Mouse (Mus musculus) kidney, adult 9 months (tissue): ENCODE measurements around the gene Rabgap1l.

Source experiments
- DNase-seq: peaks from one replicate; pipeline ENCODE4 v3.0.0; 2022

Rabgap1l gene

GRCm38 (mm10) chr1:160787164-160787563 lies 5.8 kb downstream of the Rabgap1l start:
- no peak for DNase-seq

GRCm38 (mm10) chr1:160786571-160786970 lies 6.4 kb downstream of the Rabgap1l start:
- DNase-seq = no peak

GRCm38 (mm10) chr1:160785681-160786225 lies 7.3 kb downstream of the Rabgap1l start:
- DNase-seq = peak; percentile 79

GRCm38 (mm10) chr1:160784122-160784521 lies 8.9 kb downstream of the Rabgap1l start:
- DNase-seq = peak; percentile 94

DNA sequence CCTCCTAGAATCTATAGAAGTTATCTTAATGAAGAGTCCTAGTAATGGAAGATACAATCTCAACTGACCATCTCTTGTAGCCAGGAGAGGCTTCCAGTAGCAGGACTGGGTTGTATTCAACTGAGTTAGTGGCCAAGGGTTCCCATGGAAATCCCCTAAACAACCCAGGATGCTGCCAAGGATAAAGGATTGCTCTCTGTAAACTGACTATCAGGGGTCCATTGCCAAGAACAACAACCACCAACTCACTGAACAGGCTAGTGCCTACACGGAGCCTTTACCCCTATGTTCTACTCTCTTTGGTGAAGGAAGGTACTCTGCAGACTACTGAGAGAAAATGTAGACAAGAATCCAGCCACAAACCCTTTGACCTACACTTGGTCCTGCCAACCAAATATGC lies 18.8 kb downstream of the Rabgap1l start:
- no peak for DNase-seq

DNA sequence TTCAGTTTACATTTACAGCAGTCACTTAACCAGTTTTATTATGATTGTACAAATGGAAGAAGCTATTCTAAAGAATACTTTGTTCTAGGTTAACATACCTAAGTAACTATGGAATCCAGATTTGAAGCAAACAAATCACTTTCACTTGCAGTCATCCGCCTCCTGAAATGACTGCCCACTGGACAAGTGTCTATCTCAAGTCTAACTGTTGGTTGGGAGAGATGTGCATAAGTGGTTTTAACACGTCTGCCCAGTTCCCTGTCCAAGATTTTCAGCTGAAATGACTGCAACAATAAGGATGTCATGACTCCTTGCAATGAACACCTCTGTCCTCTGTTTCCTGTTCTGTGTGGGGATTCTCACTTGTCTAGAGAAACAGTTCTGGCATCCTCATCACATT lies 27.4 kb downstream of the Rabgap1l start:
- no peak for DNase-seq

DNA sequence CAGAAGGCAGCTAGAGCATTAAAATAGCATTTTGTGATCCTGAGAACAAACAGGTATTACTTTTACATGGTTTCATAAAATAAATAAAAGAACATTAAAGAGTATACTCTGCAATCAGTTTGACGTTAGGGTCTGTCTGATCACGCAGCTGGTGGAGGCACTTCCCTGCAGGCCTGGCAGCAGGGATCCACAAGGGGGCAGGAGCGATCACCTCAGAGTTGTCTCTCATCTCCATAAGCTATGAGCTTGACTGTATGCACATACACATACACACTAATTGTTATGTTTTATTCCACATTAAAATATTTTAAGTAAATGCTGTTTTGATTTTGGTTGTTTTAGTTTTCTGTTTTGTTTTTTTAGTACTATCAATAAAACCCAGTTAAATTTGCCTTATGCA lies 34.8 kb downstream of the Rabgap1l start:
- peak; percentile 71 for DNase-seq

DNA sequence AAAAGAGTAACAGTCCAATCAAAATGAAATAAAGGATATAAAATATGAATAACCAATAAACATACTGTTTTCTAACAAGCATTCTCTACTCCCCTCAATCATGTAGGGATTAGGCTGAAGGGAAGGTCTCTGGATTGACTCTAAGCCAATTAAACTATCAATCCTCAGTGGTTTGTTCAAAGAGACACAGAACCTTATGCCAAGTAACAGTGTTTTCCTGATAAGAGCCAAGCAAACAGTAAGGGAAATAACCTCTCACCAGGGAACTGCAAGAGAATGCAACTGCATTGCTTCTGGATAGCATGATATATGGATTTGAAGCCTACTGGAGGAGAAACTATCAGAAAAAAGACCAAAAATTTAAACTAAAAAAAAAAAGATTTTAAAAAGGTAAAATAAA lies 37.7 kb downstream of the Rabgap1l start:
- no peak for DNase-seq

GRCm38 (mm10) chr1:160750629-160751028 lies 42.4 kb downstream of the Rabgap1l start:
- no peak for DNase-seq

- no peak for DNase-seq
Observed at GRCm38 (mm10) chr1:160746786-160747185, 46.2 kb downstream of the Rabgap1l start.

GRCm38 (mm10) chr1:160745238-160745930 lies 47.6 kb downstream of the Rabgap1l start:
- DNase-seq = no peak

DNA sequence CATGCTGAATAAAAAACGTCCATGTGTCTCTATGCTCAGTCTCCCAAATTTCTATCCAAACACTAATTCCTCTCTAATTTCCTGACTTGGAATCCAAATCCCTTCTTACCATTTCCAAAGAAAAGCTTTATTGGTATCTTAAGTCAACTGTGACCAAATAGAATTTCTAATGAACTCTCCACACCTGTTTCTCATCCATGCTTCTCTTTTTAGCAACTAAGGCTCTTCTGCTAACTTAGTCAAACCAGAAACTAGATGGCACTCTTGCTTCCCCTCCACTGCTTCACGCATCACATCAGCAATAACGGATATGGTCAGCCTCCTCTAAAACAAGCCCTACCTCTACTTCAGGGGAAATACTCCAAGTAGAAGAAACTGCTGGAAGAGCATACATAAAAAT lies 49.0 kb downstream of the Rabgap1l start:
- DNase-seq = no peak

GRCm38 (mm10) chr1:160743229-160743628 lies 49.8 kb downstream of the Rabgap1l start:
- peak; percentile 73 for DNase-seq

DNA sequence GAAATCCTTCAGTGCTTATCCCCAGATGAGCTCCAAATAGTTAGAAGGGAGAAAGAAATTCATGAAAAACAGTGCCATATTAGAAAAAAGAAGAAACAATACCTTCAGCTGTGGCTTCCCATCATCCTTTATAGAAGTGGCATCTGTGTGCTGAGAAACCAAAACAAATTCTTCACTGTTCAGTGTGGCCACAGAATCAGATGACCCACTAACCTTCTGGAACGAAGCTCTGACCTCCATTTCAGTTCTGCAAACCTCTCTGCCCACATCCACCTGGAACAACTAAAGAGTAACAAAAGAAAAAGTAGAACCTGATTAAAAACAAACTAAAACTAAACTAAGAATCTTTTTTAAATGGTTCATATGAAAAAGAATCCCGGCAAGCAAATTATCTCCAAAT lies 52.4 kb downstream of the Rabgap1l start:
- DNase-seq = no peak

DNA sequence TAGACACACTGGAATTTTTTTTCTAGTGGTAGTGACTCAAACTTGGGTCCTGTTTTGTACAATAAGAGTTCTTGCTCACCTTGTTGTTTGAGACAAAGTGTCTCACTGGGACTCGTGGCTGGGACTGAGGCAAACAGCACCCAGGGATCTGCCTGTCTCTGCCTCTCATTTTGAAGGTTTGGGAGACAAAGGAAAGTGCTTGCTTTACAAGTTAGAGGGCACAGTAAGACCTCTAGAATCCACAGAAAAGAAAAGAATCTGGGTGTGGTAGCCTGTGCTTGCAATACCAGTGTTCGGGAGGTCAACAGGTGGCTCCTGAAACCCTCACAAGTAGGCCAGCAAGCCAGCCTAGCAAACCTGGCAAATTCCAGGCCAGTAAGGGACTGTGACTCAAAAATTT lies 58.3 kb downstream of the Rabgap1l start:
- no peak for DNase-seq

DNA sequence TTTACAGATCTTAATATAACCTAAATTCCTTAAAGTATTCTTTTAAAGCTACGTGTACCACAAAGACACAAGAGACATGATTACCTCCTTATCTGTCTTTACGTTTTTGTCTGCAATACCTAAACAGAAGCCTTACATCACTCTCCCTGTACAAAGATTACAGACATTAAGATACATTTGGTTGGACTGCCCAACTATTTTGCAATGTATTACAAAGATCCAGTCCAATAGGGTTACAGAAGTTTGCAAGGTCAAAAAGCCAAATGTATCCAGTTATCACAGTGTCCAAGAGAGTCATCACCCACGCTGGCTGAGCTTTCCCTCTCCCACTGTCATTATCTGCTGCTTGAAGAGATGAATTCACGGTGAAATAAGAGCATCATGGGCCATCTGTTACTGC lies 63.1 kb downstream of the Rabgap1l start:
- no peak for DNase-seq

DNA sequence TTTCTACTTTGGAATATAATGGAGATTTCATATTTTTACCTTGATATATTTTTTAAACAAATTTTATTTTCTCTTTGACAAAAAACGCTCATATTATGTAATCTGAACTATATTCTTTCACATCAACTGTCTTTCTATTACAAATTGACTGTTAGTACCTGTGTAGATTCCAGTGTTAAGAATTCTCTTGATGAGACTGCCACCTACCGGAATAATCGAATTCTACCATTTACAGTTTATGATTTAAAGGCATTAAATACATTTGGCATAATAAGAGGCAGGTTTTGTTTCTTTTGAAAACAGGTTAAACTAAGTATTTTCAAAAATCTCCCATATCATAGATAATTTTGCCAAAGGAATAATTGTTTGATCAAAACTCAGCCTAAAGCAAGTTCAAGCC lies 75.3 kb downstream of the Rabgap1l start:
- DNase-seq = peak; percentile 40

DNA sequence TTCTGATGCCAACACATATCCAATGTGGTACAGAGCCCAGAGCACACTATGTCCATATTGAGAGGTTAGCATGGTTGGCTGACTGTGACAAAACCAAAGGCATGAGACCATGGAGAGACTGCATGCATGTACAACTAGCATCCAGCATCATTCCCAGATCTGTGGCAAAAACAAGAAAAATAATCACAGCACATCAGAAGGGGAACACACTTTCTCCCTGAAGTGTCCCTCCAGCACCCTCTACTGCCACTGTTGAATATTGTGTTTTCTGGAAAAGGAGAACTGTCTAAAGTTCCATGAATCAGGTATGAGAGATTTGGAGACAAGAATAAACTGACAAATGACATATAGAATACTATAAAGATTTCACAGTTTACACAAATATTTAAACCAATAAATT lies 78.3 kb downstream of the Rabgap1l start:
- peak; percentile 6 for DNase-seq

DNA sequence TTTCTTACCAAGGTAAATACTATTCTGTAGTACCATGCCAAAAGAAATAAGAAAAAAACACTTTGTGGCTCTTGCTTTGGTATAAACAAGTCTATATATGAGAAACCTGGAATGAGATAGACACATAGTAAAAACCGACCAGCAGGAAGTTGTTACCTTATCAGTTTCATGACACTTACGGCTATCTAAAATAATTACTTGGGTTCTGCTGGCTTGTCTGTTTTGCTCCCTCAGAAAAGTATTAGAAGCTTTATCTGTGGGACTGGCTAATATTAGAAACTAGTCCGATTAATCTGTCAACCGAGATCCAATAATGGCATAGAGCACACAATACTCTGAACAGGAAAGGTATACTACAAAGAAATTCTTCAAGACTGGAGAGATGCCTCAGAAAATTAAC lies 79.1 kb downstream of the Rabgap1l start:
- DNase-seq = no peak

DNA sequence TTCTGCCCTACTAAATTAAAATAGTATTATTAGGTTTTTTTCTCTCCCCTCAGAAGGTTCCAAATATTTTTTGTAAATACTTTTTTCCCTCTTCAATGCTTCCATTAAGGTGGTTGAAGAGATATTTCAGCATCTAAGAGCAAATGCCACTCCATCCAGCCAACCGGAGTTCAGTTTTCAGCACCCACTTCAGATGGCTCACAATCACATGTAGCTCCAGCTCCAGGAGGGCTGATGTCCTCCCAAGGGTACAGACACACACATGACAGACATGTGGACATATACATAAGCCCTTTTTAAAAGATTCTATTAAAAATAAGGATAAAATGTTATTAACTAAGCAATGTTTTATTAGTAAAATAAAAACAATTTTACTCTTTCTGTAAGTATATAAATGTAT lies 79.6 kb downstream of the Rabgap1l start:
- DNase-seq = no peak

DNA sequence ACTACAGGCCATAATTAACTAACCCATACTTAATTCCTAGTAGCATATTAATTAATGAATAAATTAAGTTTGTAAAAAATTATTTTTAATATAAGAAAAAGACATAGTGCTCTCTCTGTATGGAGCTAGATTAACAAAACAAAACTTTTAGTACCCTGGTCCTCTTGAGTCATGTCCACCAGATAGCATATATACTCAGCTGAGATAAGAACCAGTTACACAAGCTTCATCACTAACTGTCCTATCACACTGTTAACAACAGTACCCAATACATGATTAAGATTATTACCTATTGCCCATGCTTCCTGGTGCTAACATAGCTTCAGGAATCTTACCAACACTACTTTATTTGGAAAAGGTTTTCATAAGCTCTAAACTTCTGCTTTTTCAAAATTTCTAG lies 82.5 kb downstream of the Rabgap1l start:
- no peak for DNase-seq

DNA sequence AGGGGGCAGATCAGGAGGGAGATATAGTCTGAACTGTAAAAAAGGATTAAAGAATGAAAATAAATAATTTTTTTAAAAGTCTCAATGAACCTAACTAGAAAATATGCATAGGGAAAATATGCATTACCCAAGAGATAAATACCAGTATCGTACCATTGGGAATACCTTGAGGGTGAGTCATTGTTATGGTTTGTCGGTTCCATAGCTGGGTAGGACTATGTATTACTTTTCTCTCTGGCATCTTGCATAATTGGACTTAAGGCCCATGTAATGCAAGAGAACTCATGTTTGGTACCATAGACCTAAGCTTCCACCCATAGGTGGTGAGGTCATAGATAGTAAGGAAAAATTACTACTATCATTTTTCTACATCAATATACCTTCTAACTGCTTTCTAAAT lies 88.4 kb downstream of the Rabgap1l start:
- no peak for DNase-seq

DNA sequence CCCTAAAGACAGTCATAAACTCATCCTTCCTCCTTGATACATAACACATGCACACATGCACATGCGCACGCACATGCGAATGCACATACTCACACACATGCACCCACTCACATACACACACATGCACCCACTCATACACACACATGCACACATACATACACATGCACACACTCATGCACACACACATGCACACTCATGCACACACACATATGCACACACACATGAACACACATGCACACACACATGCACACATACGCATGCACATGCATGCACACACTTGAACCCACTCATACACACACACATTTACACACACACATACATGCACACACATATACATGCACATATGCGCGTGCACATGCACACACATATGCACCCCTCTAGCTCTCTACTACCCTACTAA lies 89.2 kb downstream of the Rabgap1l start:
- DNase-seq = no peak

DNA sequence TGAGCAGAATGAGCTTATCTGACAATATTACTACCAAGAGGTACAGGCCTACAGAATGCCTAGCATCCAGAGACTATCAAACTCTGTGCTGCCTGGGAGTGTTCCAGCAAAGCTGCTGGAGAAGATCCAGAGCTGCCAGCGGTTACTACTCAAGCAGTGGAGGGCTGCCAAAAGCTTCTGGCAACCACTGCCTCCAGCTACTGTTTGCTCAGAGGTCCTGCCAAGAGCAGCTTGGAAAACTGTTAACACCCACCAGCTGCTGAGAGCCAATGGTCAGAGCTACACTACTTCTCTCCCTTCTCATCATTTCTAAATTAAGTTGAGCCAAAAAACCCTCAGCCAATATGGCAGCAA lies 99.9 kb downstream of the Rabgap1l start:
- peak; percentile 95 for DNase-seq
